Mouse (Mus musculus) limb, embryonic 11.5 days (tissue): ENCODE measurements around the gene Mapk3. TPM values are rescaled to one million over a fixed set of nuclear protein-coding genes. Genes with fewer than 3 reads are reported as not detected.

Experiments
- ATAC-seq: fragments of 200-750 bp; cut with Nextera tagmentation; 2 replicates; pipeline ENCODE4 v1.8.0; 2017; ENCODE audit warnings: low read depth; ENCODE audit not compliant: insufficient number of reproducible peaks, low FRiP score, low TSS enrichment
- DNase-seq: peaks from one replicate; pipeline ENCODE4 v3.0.0-alpha.2; 2015; ENCODE audit warnings: low spot score
- H3K27ac ChIP-seq: fragments of 300-500 bp; sonication (generic); replicated peaks from 2 replicates; pipeline ENCODE4 v1.5.1; 2014; ENCODE audit warnings: low read depth, mild to moderate bottlenecking, low read length
- H3K27me3 ChIP-seq: fragments of 300-500 bp; sonication (generic); 2 replicates; pipeline ENCODE4 v1.6.1; 2014; ENCODE audit warnings: mild to moderate bottlenecking, low read length, mixed read lengths; ENCODE audit not compliant: control insufficient read depth, insufficient read depth
- H3K36me3 ChIP-seq: fragments of 300-500 bp; sonication (generic); 2 replicates; pipeline ENCODE4 v1.6.1; 2014; ENCODE audit warnings: mild to moderate bottlenecking, low read length, moderate library complexity, mixed read lengths; ENCODE audit not compliant: control insufficient read depth, insufficient read depth
- H3K4me1 ChIP-seq: fragments of 300-500 bp; sonication (generic); 2 replicates; pipeline ENCODE4 v1.6.1; 2014; ENCODE audit warnings: low read length, mixed read lengths; ENCODE audit not compliant: control insufficient read depth, insufficient read depth
- H3K4me2 ChIP-seq: fragments of 300-500 bp; sonication (generic); 2 replicates; pipeline ENCODE4 v1.6.1; 2014; ENCODE audit warnings: low read depth, mild to moderate bottlenecking, moderate library complexity; ENCODE audit not compliant: severe bottlenecking
- H3K4me3 ChIP-seq: fragments of 300-500 bp; sonication (generic); 2 replicates; pipeline ENCODE4 v1.5.1; 2014; ENCODE audit warnings: low read depth, low read length
- H3K9ac ChIP-seq: fragments of 300-500 bp; sonication (generic); 2 replicates; pipeline ENCODE4 v1.6.1; 2014; ENCODE audit warnings: mild to moderate bottlenecking, low read length
- H3K9me3 ChIP-seq: fragments of 300-500 bp; sonication (generic); 2 replicates; pipeline ENCODE4 v1.6.1; 2016; ENCODE audit warnings: low read length; ENCODE audit not compliant: control insufficient read depth
- WGBS: fragments of 180-500 bp; shearing (Covaris S2); extraction: QIAGEN DNeasy Blood & Tissue Kit; methylation state at CpG from one replicate; pipeline ENCODE4 v1.1.7; 2014; 5-methylcytosine and 5-hydroxymethylcytosine counted together
- polyA plus RNA-seq: library from polyadenylated mRNA; unstranded; fragments of >200 nt; fragmentation: Nextera tagmentation; extraction: Ambion mirVana; gene quantifications from 2 replicates; pipeline ENCODE4 v1.2.1, GENCODE M21; 2014

The Mapk3 gene
- polyA plus RNA-seq, 1 experiment from 2014 or later: 37.4 TPM

- Histone ChIP-seq H3K36me3 (peaks cover 17% of the 10 kb centered on the region), H3K9ac (peak overlapping the region; percentile 49), H3K27ac (peak overlapping the region; percentile 87), H3K4me3 (peak overlapping the region; percentile 76), H3K4me1 (peaks cover 25% of the 10 kb centered on the region), H3K4me2 (peak overlapping the region; percentile 83), H3K27me3 (no peaks in the 10 kb centered on the region), H3K9me3 (no peaks in the 10 kb centered on the region)
- ATAC-seq (peak; percentile 92), DNase-seq (no peak)
- 1% methylated on average over 38 of the region's 38 CpGs for WGBS
Observed at GRCm38 (mm10) chr7:126799468-126800268, 40.3 kb downstream of the Mapk3 start.

DNA sequence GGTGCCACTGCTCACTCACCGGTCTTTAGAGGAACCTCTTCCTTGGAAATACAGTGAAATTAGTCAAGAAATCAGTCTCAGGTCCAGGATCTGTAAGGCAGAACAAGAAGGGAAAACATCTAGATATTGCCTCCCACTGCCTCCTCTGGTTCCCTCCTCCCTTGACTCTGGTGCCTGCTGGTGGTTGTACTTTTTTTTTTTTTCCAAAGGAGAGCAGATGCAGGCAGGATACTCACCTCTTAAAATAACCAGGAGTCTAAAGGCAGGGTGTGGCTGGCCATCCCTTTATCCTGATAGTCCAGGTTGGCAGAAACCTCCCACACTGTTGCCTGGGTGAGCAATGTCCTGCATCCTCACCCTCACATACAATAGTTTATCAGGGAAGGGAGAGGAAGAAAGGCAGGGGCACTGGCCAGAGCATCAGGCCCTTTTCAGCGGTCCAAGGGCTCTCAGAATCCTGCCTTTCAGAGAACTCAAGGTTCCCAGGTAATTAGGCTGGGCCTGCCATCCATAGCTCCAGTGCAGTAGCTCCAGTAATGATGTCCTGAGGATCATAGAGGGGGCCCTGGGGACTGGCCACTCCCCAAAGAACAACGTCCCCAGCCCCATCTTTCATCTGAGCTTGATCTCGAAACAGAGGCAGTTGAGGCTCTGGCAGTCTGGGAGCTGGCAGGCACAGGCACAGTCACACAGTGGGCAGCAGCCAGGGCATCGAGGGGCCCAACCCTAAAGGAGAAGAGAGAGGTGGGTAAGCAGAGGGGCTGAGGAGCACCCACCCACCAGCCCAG is 41.1 kb downstream of the Mapk3 start:
- Histone ChIP-seq H3K9ac (peak overlapping the region; percentile 49), H3K4me2 (peak overlapping the region; percentile 83), H3K27me3 (no peaks in the 10 kb centered on the region), H3K36me3 (peaks cover 16% of the 10 kb centered on the region), H3K9me3 (no peaks in the 10 kb centered on the region), H3K4me1 (peaks cover 25% of the 10 kb centered on the region), H3K27ac (peak overlapping the region; percentile 87), H3K4me3 (peak overlapping the region; percentile 76)
- DNase-seq: no peak
- 50% methylated on average over 5 of the region's 5 CpGs for WGBS
- ATAC-seq: no peak

- Histone ChIP-seq H3K27me3 (no peaks in the 10 kb centered on the region), H3K9me3 (no peaks in the 10 kb centered on the region), H3K4me1 (peaks cover 25% of the 10 kb centered on the region), H3K9ac (peak overlapping the region; percentile 34), H3K27ac (no peak overlapping the region), H3K4me2 (no peak overlapping the region), H3K36me3 (peaks cover 10% of the 10 kb centered on the region), H3K4me3 (no peak overlapping the region)
- ATAC-seq (no peak), DNase-seq (no peak)
- WGBS: 86% methylated on average over 16 of the region's 16 CpGs
Observed at GRCm38 (mm10) chr7:126801057-126801422, 41.6 kb downstream of the Mapk3 start.

DNA sequence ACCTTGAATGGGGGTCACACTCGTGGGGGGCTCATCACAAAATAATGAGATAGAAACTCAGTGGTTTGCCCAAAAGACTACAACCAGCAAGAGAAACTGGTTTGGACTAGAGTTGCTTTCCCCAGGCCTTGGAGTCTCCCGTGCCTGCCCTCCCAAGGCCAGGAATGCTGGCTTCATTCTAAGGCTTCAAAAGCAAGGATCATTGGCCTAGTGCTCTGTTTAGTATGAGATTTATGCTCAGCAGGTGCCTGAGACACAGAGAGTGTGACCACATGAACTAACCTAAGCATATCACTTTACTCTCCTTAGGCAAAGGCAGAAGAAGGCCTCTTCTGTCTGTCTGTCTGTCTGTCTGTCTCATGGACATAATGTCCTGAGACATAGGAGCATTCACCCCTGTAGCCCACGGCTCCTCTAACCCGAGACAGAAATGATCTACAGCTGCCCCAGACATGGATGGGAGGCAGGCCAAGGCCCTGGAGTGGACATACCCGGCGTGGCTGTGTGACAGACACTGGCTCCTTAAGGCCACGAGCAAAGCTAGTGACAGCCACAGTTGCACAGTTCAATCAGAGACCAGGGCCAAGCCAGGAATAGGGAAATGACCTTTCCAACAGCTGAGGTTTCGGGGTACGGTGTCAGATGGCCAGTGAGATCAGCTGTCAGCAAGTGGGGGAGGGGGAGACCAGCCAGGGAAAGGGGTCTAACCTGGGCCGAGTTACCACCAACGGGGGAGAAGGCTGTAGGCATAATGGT is 42.9 kb downstream of the Mapk3 start:
- H3K4me1 ChIP-seq: peaks cover 17% of the 10 kb centered on the region
- H3K4me3 ChIP-seq: no peak overlapping the region
- DNase-seq (no peak), ATAC-seq (no peak)
- 88% methylated on average over 11 of the region's 11 CpGs for WGBS
- no peaks in the 10 kb centered on the region for H3K27me3 ChIP-seq
- no peak overlapping the region for H3K4me2 ChIP-seq
- H3K9me3 ChIP-seq: no peaks in the 10 kb centered on the region
- no peak overlapping the region for H3K27ac ChIP-seq
- peaks cover 2% of the 10 kb centered on the region; the same call in 1 of the 2 replicates for H3K36me3 ChIP-seq
- H3K9ac ChIP-seq: no peak overlapping the region

DNA sequence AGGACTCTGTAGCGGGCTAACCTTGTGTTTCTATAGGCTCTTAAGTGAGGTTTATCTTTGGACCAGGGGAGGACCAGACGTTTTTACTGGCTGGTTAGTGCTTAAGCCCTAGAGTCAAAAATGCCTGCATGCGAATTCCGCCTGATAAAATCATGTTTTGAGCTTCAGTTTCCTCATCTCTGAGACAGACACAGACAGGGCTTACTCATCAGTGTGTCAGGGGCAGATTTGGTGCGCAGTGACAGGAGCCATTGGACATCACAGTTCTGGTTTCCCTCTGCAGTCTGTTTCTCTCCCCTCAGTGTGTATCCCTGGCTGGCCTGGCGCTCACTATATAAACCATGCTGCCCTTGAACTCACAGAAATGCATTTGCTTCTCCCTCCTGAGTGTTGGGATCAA is 43.8 kb downstream of the Mapk3 start:
- Histone ChIP-seq H3K36me3 (peaks cover 2% of the 10 kb centered on the region; the same call in 1 of the 2 replicates), H3K4me1 (peaks cover 13% of the 10 kb centered on the region), H3K27me3 (no peaks in the 10 kb centered on the region), H3K9me3 (no peaks in the 10 kb centered on the region), H3K27ac (no peak overlapping the region), H3K4me2 (no peak overlapping the region), H3K9ac (no peak overlapping the region), H3K4me3 (no peak overlapping the region)
- DNase-seq: no peak
- 90% methylated on average over 6 of the region's 6 CpGs for WGBS
- no peak for ATAC-seq

DNA sequence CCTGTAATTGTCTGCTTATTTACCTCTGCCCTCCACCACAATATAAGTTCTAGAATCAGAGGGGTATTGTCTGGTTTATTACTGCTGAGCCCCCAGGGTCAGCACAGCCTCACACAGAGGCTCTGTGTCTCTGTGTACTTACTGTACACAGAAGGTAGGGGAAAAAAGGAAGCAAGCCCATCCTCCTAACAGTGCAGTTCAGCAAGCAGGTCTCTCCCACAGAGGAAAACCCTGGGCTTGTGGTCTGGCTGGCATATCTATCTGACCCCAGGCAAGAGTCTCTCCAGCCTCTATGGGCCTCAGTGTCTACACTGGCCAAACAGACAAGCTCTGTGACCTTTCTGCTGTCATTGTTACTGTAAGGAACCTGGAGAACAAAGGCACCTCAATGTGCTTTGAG is 44.4 kb downstream of the Mapk3 start:
- Histone ChIP-seq H3K9ac (no peak overlapping the region), H3K27ac (no peak overlapping the region), H3K36me3 (peaks cover 2% of the 10 kb centered on the region; the same call in 1 of the 2 replicates), H3K4me3 (no peak overlapping the region), H3K9me3 (no peaks in the 10 kb centered on the region), H3K27me3 (no peaks in the 10 kb centered on the region), H3K4me1 (peaks cover 15% of the 10 kb centered on the region), H3K4me2 (no peak overlapping the region)
- DNase-seq (no peak), ATAC-seq (no peak)

DNA sequence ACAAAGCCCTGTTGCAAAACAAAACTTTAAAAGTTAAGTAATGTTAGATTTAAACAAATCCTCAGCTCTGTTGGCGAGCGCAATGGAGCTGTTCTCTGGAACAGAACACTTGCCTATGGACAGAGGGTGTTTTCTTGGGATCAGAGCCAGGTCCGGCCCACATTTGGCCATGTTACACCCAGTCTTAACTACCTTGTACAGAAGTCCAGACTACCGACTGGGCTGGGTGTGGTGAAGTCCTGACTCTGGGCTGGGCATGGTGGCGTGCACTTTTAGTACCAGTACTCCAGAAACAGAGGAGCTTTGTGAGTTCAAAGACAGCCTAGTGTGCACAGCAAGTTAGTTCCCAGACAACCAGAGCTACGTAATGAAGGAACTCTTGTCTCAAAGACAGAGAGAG is 47.6 kb downstream of the Mapk3 start:
- H3K4me3 ChIP-seq: no peak overlapping the region
- ATAC-seq (no peak), DNase-seq (no peak)
- H3K9me3 ChIP-seq: no peaks in the 10 kb centered on the region
- no peaks in the 10 kb centered on the region; the same call in 1 of the 2 replicates for H3K36me3 ChIP-seq
- no peaks in the 10 kb centered on the region for H3K27me3 ChIP-seq
- H3K9ac ChIP-seq: no peak overlapping the region
- no peak overlapping the region for H3K27ac ChIP-seq
- H3K4me2 ChIP-seq: no peak overlapping the region
- WGBS: 93% methylated on average over 6 of the region's 6 CpGs
- peaks cover 7% of the 10 kb centered on the region for H3K4me1 ChIP-seq

GRCm38 (mm10) chr7:126807405-126807804 is 48.0 kb downstream of the Mapk3 start:
- H3K4me2 ChIP-seq: peak overlapping the region; percentile 87
- no peaks in the 10 kb centered on the region; the same call in 1 of the 2 replicates for H3K36me3 ChIP-seq
- no peak overlapping the region for H3K27ac ChIP-seq
- WGBS: 76% methylated on average over 4 of the region's 4 CpGs
- no peak for ATAC-seq
- no peak for DNase-seq
- peaks cover 7% of the 10 kb centered on the region for H3K4me1 ChIP-seq
- peak overlapping the region; percentile 83; the same call in 1 of the 2 replicates for H3K9ac ChIP-seq
- no peak overlapping the region; the same call in 1 of the 2 replicates for H3K4me3 ChIP-seq
- H3K9me3 ChIP-seq: no peaks in the 10 kb centered on the region
- H3K27me3 ChIP-seq: no peaks in the 10 kb centered on the region
